Comparison of ENCODE assay signal across 8 mouse cellular contexts in the genomic region with DNA sequence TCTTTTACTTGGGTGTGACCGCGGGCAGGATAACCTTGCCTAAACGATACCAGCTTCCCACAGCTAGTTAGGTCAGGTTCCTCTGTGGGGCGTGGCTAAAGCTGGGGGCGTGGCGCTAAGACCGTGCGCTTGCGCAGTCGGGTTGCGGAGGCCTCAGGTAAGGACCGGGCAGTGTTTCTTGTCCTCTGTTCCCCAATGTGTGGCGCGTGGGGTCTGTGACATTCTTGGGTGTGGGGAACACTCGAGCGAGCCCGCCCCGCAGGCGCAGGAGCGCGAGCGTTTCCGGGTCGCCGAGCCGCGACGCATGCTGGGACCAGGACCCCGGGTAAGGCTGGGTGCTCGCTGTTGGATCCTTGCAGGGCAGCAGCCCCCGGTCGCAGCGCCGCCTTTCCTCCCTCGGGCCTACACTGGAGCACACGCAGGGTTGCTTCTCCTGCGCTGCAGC. TPM values are rescaled to one million over a fixed set of nuclear protein-coding genes. Genes with fewer than 3 reads are reported as not detected.
A peak's percentile ranks its signal among the peaks of the same experiment; 100 is the strongest.
DNase-seq lines count a peak whose midpoint lies in the region; ATAC-seq and TF ChIP-seq lines count a peak whose summit lies in the region.

Gene Cebpzos (plus strand): TSS at position 132 of the 445 bp plus-strand sequence.

- peak within 1 kb of the TSS; percentile 87 for H3K27ac ChIP-seq in embryonic facial prominence, embryonic 13.5 days
- H3K27ac ChIP-seq in heart, adult 2 months, result peak within 1 kb of the TSS; percentile 82
- peak within 1 kb of the TSS; percentile 70 for H3K27ac ChIP-seq in limb, embryonic 13.5 days
- peak within 1 kb of the TSS; percentile 88 for H3K27ac ChIP-seq in midbrain, embryonic 16.5 days (ENCODE audit: low read length)

- peak; percentile 91 for ATAC-seq in embryonic facial prominence, embryonic 13.5 days (ENCODE audit: insufficient number of reproducible peaks, insufficient read depth, low FRiP score, low TSS enrichment, low read depth)
- peak; percentile 94 for ATAC-seq in limb, embryonic 13.5 days (ENCODE audit: low FRiP score, low read depth)
- ATAC-seq in midbrain, embryonic 16.5 days, result peak; percentile 97

- H3K4me1 ChIP-seq in embryonic facial prominence, embryonic 13.5 days, result peaks cover 16% of the 10 kb centered on the region
- peaks cover 2% of the 10 kb centered on the region; the same call in 1 of the 2 replicates for H3K4me1 ChIP-seq in heart, adult 2 months (ENCODE audit: control insufficient read depth, insufficient read depth, low read length)
- H3K4me1 ChIP-seq in limb, embryonic 13.5 days, result peaks cover 14% of the 10 kb centered on the region
- H3K4me1 ChIP-seq in midbrain, embryonic 16.5 days (ENCODE audit: control insufficient read depth, insufficient read depth, low read length), result peaks cover 13% of the 10 kb centered on the region

- WGBS in embryonic facial prominence, embryonic 13.5 days, result 0% methylated on average over 37 of the region's 37 CpGs
- WGBS in heart, adult 2 months, result under 1% methylated on average over 37 of the region's 37 CpGs
- under 1% methylated on average over 37 of the region's 37 CpGs for WGBS in limb, embryonic 13.5 days
- 0% methylated on average over 37 of the region's 37 CpGs for WGBS in midbrain, embryonic 16.5 days

- peaks cover 28% of the 10 kb centered on the region for H3K36me3 ChIP-seq in embryonic facial prominence, embryonic 13.5 days
- peaks cover 2% of the 10 kb centered on the region; the same call in 1 of the 2 replicates for H3K36me3 ChIP-seq in heart, adult 2 months (ENCODE audit: control insufficient read depth, insufficient read depth, low read length)
- H3K36me3 ChIP-seq in limb, embryonic 13.5 days, result peaks cover 25% of the 10 kb centered on the region
- peaks cover 10% of the 10 kb centered on the region for H3K36me3 ChIP-seq in midbrain, embryonic 16.5 days (ENCODE audit: control insufficient read depth, insufficient read depth, low read length)

- intact Hi-C loops in heart, adult 2 months (cut with DNase I), result loop anchor here (1.0 kb wide), 1 partner anchor 21 kb away; the partner anchor contains the start of genes Cebpz and Ndufaf7

- H3K27me3 ChIP-seq in embryonic facial prominence, embryonic 13.5 days, result no peaks in the 10 kb centered on the region
- H3K27me3 ChIP-seq in heart, adult 2 months (ENCODE audit: control insufficient read depth, insufficient read depth, low read length), result no peaks in the 10 kb centered on the region
- H3K27me3 ChIP-seq in limb, embryonic 13.5 days, result no peaks in the 10 kb centered on the region
- H3K27me3 ChIP-seq in midbrain, embryonic 16.5 days (ENCODE audit: control insufficient read depth, insufficient read depth, low read depth, low read length), result no peaks in the 10 kb centered on the region

- peak; percentile 55 for TF ChIP-seq EP300 in heart, adult 2 months (IDR thresholded peaks at IDR 0.05; ENCODE audit: insufficient read depth, low read depth, low read length)

- H3K4me3 ChIP-seq in embryonic facial prominence, embryonic 13.5 days, result peak within 1 kb of the TSS; percentile 70
- H3K4me3 ChIP-seq in heart, adult 2 months, result peak within 1 kb of the TSS; percentile 67
- H3K4me3 ChIP-seq in limb, embryonic 13.5 days, result peak within 1 kb of the TSS; percentile 76
- H3K4me3 ChIP-seq in midbrain, embryonic 16.5 days (ENCODE audit: low read depth, low read length), result peak within 1 kb of the TSS; percentile 75

- H3K9me3 ChIP-seq in embryonic facial prominence, embryonic 13.5 days, result no peaks in the 10 kb centered on the region
- H3K9me3 ChIP-seq in limb, embryonic 13.5 days, result no peaks in the 10 kb centered on the region
- no peaks in the 10 kb centered on the region for H3K9me3 ChIP-seq in midbrain, embryonic 16.5 days (replicated peaks; ENCODE audit: control insufficient read depth, low read length, poor library complexity, severe bottlenecking)

- no peak for TF ChIP-seq CTCF in heart, adult 2 months (IDR thresholded peaks at IDR 0.05)

- peak within 1 kb of the TSS; percentile 87 for H3K9ac ChIP-seq in embryonic facial prominence, embryonic 13.5 days
- H3K9ac ChIP-seq in heart, adult 2 months (ENCODE audit: low read depth, low read length), result peak within 1 kb of the TSS; percentile 81
- peak within 1 kb of the TSS; percentile 85 for H3K9ac ChIP-seq in limb, embryonic 13.5 days
- peak within 1 kb of the TSS; percentile 85 for H3K9ac ChIP-seq in midbrain, embryonic 16.5 days (ENCODE audit: low read depth, low read length)

- peak within 1 kb of the TSS; percentile 64 for H3K4me2 ChIP-seq in embryonic facial prominence, embryonic 13.5 days
- H3K4me2 ChIP-seq in limb, embryonic 13.5 days (replicated peaks), result peak within 1 kb of the TSS; percentile 76
- H3K4me2 ChIP-seq in midbrain, embryonic 16.5 days (ENCODE audit: low read length), result peak within 1 kb of the TSS; percentile 88

- DNase-seq in 3134 (ENCODE audit: extremely low read depth, insufficient read length, low spot score), result peak; percentile 89
- peak; percentile 87 to 89 for DNase-seq in adrenal gland, postnatal 36 days
- peak; percentile 88 to 89 for DNase-seq in heart, adult 2 months
- peak; percentile 93 to 95 for DNase-seq in kidney, adult 8-10 months
- DNase-seq in spleen, postnatal 10 days (ENCODE audit: low spot score in 2 of 2), result peak; percentile 92

- TF ChIP-seq POLR2A in heart, adult 2 months (IDR thresholded peaks at IDR 0.05; ENCODE audit: insufficient read depth, low read depth, low read length), result peak; percentile 90

- no peaks in the 10 kb centered on the region for H3K79me2 ChIP-seq in heart, adult 2 months (replicated peaks; ENCODE audit: control insufficient read depth, insufficient read depth, low read length)

RNA-seq across cellular contexts. Expression of gene Cebpzos, which starts in this region (rescaled TPM):
- 10 to 100 TPM; 30.0 to 44.4 TPM for total RNA-seq in adrenal gland, postnatal 36 days (2021)
- polyA plus RNA-seq in embryonic facial prominence, embryonic 13.5 days (2015; fragmentation: Nextera tagmentation; extraction: Ambion mirVana), result 119 and 125 TPM in 2 replicates
- 10 to 100 TPM; 54.0 to 63.4 TPM for total RNA-seq in heart, adult 2 months (2021)
- polyA plus RNA-seq in heart, adult 2 months (2012; rRNA removed), result 15.3 and 32.2 TPM in 2 replicates
- 94.3 and 99.8 TPM in 2 replicates for polyA plus RNA-seq in limb, embryonic 13.5 days (2015; fragmentation: Nextera tagmentation; extraction: Ambion mirVana)
- 105 and 113 TPM in 2 replicates for polyA plus RNA-seq in midbrain, embryonic 16.5 days (2015; fragmentation: Nextera tagmentation; extraction: Ambion mirVana)

Comparison
In these comparisons a context has a peak if more than half of its experiments do, and no peak if none do; other contexts are left out.
1. Peak in every context shown above with its lines: DNase-seq, ATAC-seq, H3K4me3 ChIP-seq and H3K27ac ChIP-seq.